Mouse (Mus musculus) forebrain, embryonic 10.5 days (tissue): ENCODE results near the gene Heatr5a. TPM values are rescaled to one million over a fixed set of nuclear protein-coding genes. Genes with fewer than 3 reads are reported as not detected.

Source experiments
- DNase-seq: peaks from one replicate; pipeline ENCODE4 v3.0.0-alpha.2; 2017; ENCODE audit warnings: low spot score; ENCODE audit errors: extremely low spot score
- H3K27ac ChIP-seq: fragments of 300-500 bp; sonication (generic); 2 replicates; pipeline ENCODE4 v1.5.1; 2016; ENCODE audit warnings: mild to moderate bottlenecking
- H3K27me3 ChIP-seq: fragments of 300-500 bp; sonication (generic); 2 replicates; pipeline ENCODE4 v1.6.1; 2016; ENCODE audit warnings: mild to moderate bottlenecking; ENCODE audit not compliant: poor library complexity, severe bottlenecking
- H3K36me3 ChIP-seq: fragments of 300-500 bp; sonication (generic); replicated peaks from 2 replicates; pipeline ENCODE4 v1.6.1; 2016; ENCODE audit warnings: mild to moderate bottlenecking, moderate library complexity
- H3K4me1 ChIP-seq: fragments of 300-500 bp; sonication (generic); 2 replicates; pipeline ENCODE4 v1.6.1; 2016
- H3K4me3 ChIP-seq: fragments of 300-500 bp; sonication (generic); 2 replicates; pipeline ENCODE4 v1.5.1; 2016; ENCODE audit warnings: mild to moderate bottlenecking, moderate library complexity
- H3K9me3 ChIP-seq: fragments of 300-500 bp; sonication (generic); 2 replicates; pipeline ENCODE4 v1.6.1; 2016; ENCODE audit warnings: mild to moderate bottlenecking, moderate library complexity
- WGBS: fragments of 180-500 bp; shearing (Covaris S2); methylation state at CpG from one replicate; pipeline ENCODE4 v1.1.7; 2016; 5-methylcytosine and 5-hydroxymethylcytosine counted together
- polyA plus RNA-seq: library from polyadenylated mRNA; unstranded; fragments of >200 nt; fragmentation: Nextera tagmentation; extraction: Ambion mirVana; gene quantifications from 2 replicates; pipeline ENCODE4 v1.2.1, GENCODE M21; 2016

Gene Heatr5a
- polyA plus RNA-seq, 1 experiment from 2014 or later = 14.5 TPM

DNA sequence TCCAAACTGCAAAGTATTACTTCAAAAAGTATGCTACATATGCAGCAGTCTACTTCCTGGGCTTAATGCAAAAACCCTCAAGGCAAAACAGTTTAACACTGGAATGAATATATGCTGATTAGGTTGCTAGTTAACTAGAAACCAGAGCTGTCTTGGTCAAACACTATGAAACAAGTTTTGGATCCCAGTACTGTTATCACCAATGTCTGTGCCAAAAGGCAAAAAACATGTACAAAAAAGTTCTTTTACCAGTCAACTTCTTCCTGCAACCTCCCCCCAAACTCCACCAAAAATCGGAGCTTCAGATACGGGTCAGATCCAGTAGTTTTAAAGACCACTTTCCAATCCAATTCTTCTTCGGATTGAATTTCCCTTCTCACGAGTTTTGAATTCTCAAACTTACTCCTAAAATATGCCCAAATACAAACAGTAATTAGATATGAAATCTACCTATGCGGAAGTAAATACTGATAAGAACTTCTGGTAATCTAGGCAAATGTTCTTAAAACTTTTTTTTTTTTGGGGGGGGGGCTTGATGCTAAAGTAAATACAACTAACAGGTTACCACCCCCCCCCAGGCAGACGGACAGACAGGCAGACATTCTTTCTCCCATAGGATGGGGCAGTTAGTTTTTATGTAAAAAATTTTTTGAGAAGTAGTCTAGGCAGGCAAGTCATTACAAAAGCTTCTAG lies 143.0 kb downstream of the Heatr5a start:
- H3K27me3 ChIP-seq = peaks cover 15% of the 10 kb centered on the region
- no peak for DNase-seq
- peak overlapping the region; percentile 64 for H3K4me3 ChIP-seq
- peak overlapping the region; percentile 99 for H3K27ac ChIP-seq
- H3K9me3 ChIP-seq = no peaks in the 10 kb centered on the region
- peaks cover 38% of the 10 kb centered on the region for H3K36me3 ChIP-seq
- 38% methylated on average over 6 of the region's 6 CpGs for WGBS
- peaks cover 24% of the 10 kb centered on the region for H3K4me1 ChIP-seq

Other genes with a start within 250 kb of the Heatr5a start
- gene Hectd1, start 141.8 kb downstream of the Heatr5a start, polyA plus RNA-seq = 30.9 and 32.3 TPM in 2 replicates
- 28.9 and 31.2 TPM in 2 replicates for gene Dtd2, start 35.2 kb upstream of the Heatr5a start, polyA plus RNA-seq
- gene Gpr33, start 56.7 kb upstream of the Heatr5a start, polyA plus RNA-seq = not detected in 2 replicates
- gene Nubpl, start 126.4 kb upstream of the Heatr5a start, polyA plus RNA-seq = 20.9 and 21.2 TPM in 2 replicates